Mouse (Mus musculus) ES-Bruce4 (cell line): ENCODE results near the gene Setd5.
A peak's percentile ranks its signal among the peaks of the same experiment; 100 is the strongest.

ENCODE experiments used
- CTCF ChIP-seq: IDR thresholded peaks from one replicate; pipeline ENCODE4 v1.8.1; 2011; ENCODE audit warnings: low read depth, low read length
- EP300 ChIP-seq: IDR thresholded peaks from 2 replicates; pipeline ENCODE4 v1.6.1; 2011; ENCODE audit warnings: low read depth, low read length; ENCODE audit not compliant: insufficient read depth
- POLR2A ChIP-seq: IDR thresholded peaks from one replicate; pipeline ENCODE4 v1.8.1; 2011; ENCODE audit warnings: low read length; ENCODE audit not compliant: insufficient read depth

DNA sequence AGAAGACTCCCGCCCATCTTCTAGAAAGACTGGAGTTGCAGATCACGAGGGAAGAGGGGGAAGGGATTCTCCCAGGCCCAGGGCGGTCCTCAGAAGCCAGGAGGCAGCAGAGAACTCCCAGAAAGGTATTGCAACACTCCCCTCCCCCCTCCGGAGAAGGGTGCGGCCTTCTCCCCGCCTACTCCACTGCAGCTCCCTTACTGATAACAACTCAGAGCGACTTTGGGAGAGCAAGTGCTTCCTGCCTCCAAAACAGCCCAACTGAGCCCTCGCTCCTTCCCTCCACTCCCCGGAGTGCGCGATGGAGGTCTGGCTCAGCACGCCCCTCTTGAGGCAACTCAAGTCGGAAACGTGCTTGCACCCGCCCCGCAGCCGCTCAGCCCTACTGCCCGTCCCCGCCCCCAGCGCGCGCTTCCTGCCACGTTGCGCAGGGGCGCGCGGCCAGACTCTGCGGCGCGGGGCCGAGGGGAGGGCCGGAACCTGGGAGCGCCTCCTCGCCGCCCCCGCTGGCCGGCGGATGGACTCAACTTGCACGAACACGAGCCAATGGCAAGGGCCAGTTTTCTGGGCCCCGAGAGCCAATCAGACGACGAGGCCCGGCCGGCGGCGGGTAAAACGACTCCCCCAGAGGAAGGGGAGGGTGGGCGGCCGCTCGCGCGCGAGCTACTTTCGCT lies 1.0 kb upstream of the Setd5 start:
- peak; percentile 7 for TF ChIP-seq POLR2A
- TF ChIP-seq CTCF, result peak; percentile 16
- peak; percentile 92 for TF ChIP-seq EP300
